Mouse (Mus musculus): Measurements from ENCODE around the gene Oas3.

Oas3 gene

GRCm38 (mm10) chr5:120752786-120753185 lies 24.7 kb downstream of the Oas3 start:
- no peak for DNase-seq (ENCODE audit: low read depth, low spot score)

GRCm38 (mm10) chr5:120751206-120751605 lies 26.3 kb downstream of the Oas3 start:
- no peak for DNase-seq (ENCODE audit: low read depth, low spot score)

GRCm38 (mm10) chr5:120749688-120750087 lies 27.8 kb downstream of the Oas3 start, which contains the start of gene Oas2:
Gene Oas2 (minus strand): TSS chr5:120749853.
- DNase-seq (ENCODE audit: low read depth, low spot score): no peak

- DNase-seq (ENCODE audit: low read depth, low spot score): peak; percentile 22
Measured at GRCm38 (mm10) chr5:120746451-120746850, 31.0 kb downstream of the Oas3 start.

GRCm38 (mm10) chr5:120742125-120742524 lies 35.3 kb downstream of the Oas3 start:
- no peak for DNase-seq (ENCODE audit: low read depth, low spot score)

GRCm38 (mm10) chr5:120734380-120734990 lies 43.0 kb downstream of the Oas3 start:
- DNase-seq (ENCODE audit: low read depth, low spot score): no peak

GRCm38 (mm10) chr5:120733696-120734095 lies 43.8 kb downstream of the Oas3 start:
- DNase-seq (ENCODE audit: low read depth, low spot score): no peak

GRCm38 (mm10) chr5:120732740-120733139 lies 44.7 kb downstream of the Oas3 start:
- no peak for DNase-seq (ENCODE audit: low read depth, low spot score)

- no peak for DNase-seq (ENCODE audit: low read depth, low spot score)
Measured at GRCm38 (mm10) chr5:120729319-120729718, 48.1 kb downstream of the Oas3 start.

- no peak for DNase-seq (ENCODE audit: low read depth, low spot score)
Measured at GRCm38 (mm10) chr5:120725811-120726455, 51.5 kb downstream of the Oas3 start.

GRCm38 (mm10) chr5:120721005-120721404 lies 56.5 kb downstream of the Oas3 start:
- DNase-seq (ENCODE audit: low read depth, low spot score): no peak

- no peak for DNase-seq (ENCODE audit: low read depth, low spot score)
Measured at GRCm38 (mm10) chr5:120718600-120719378, 58.7 kb downstream of the Oas3 start.

GRCm38 (mm10) chr5:120717136-120717535 lies 60.3 kb downstream of the Oas3 start:
- no peak for DNase-seq (ENCODE audit: low read depth, low spot score)

- DNase-seq (ENCODE audit: low read depth, low spot score): peak; percentile 57
Measured at GRCm38 (mm10) chr5:120714314-120714713, 63.1 kb downstream of the Oas3 start.

- no peak for DNase-seq (ENCODE audit: low read depth, low spot score)
Measured at GRCm38 (mm10) chr5:120712721-120713120, 64.7 kb downstream of the Oas3 start.

GRCm38 (mm10) chr5:120711827-120712226 lies 65.6 kb downstream of the Oas3 start, which contains the start of gene Dtx1:
Gene Dtx1 (minus strand): TSS chr5:120711927.
- DNase-seq (ENCODE audit: low read depth, low spot score): no peak

- no peak for DNase-seq (ENCODE audit: low read depth, low spot score)
Measured at GRCm38 (mm10) chr5:120711416-120711815, 66.0 kb downstream of the Oas3 start.

GRCm38 (mm10) chr5:120710826-120711248 lies 66.6 kb downstream of the Oas3 start:
- no peak for DNase-seq (ENCODE audit: low read depth, low spot score)

GRCm38 (mm10) chr5:120710161-120710825 lies 67.2 kb downstream of the Oas3 start:
- no peak for DNase-seq (ENCODE audit: low read depth, low spot score)

- DNase-seq (ENCODE audit: low read depth, low spot score): no peak
Measured at GRCm38 (mm10) chr5:120706976-120707375, 70.5 kb downstream of the Oas3 start.

GRCm38 (mm10) chr5:120706541-120706940 lies 70.9 kb downstream of the Oas3 start:
- no peak for DNase-seq (ENCODE audit: low read depth, low spot score)

GRCm38 (mm10) chr5:120704421-120704820 lies 73.0 kb downstream of the Oas3 start:
- DNase-seq (ENCODE audit: low read depth, low spot score): no peak

Measured in telencephalon, adult 2 months (tissue).